Mouse (Mus musculus) myocyte (in vitro differentiated cells): ENCODE measurements around the gene Sec14l1.

Source experiments
- CEBPB ChIP-seq: IDR thresholded peaks from 2 replicates; pipeline ENCODE4 v1.6.1; 2011; ENCODE audit warnings: mild to moderate bottlenecking, moderate library complexity; ENCODE audit not compliant: poor library complexity, insufficient read depth, severe bottlenecking
- E2F4 ChIP-seq: IDR thresholded peaks from one replicate; pipeline ENCODE4 v1.6.1; 2011; ENCODE audit warnings: mild to moderate bottlenecking, control low read depth, moderate library complexity; ENCODE audit not compliant: insufficient read depth
- MAX ChIP-seq: IDR thresholded peaks from one replicate; pipeline ENCODE4 v1.6.1; 2011; ENCODE audit warnings: low read depth, mild to moderate bottlenecking, control low read depth
- MYOD1 ChIP-seq, 3 experiments: IDR thresholded peaks; one replicate each; pipeline ENCODE4 v1.6.1; 2011; ENCODE audit warnings: control low read depth in 2 of 3, low read depth in 2 of 3, mild to moderate bottlenecking in 2 of 3, moderate library complexity in 1 of 3; ENCODE audit not compliant: insufficient read length in 2 of 3, control insufficient read depth in 1 of 3
- MYOG ChIP-seq, 3 experiments: IDR thresholded peaks; one replicate each; pipeline ENCODE4 v1.6.1; 2011; ENCODE audit warnings: control low read depth in 2 of 3, low read depth in 2 of 3, mild to moderate bottlenecking in 2 of 3; ENCODE audit not compliant: insufficient read length in 2 of 3, control insufficient read depth in 1 of 3, insufficient read depth in 1 of 3
- POLR2A ChIP-seq: IDR thresholded peaks from one replicate; pipeline ENCODE4 v1.6.1; 2011; ENCODE audit warnings: low read depth, mild to moderate bottlenecking, control low read depth, moderate library complexity; ENCODE audit not compliant: insufficient read length
- POLR2AphosphoS2 ChIP-seq: IDR thresholded peaks from one replicate; pipeline ENCODE4 v1.6.1; 2011; ENCODE audit warnings: low read depth, control low read depth; ENCODE audit not compliant: insufficient read length
- REST ChIP-seq: IDR thresholded peaks from one replicate; pipeline ENCODE4 v1.6.1; 2011; ENCODE audit warnings: mild to moderate bottlenecking, control low read depth, moderate library complexity; ENCODE audit not compliant: insufficient read depth, insufficient read length
- SRF ChIP-seq: IDR thresholded peaks from one replicate; pipeline ENCODE4 v1.6.1; 2011; ENCODE audit warnings: low read depth; ENCODE audit not compliant: control insufficient read depth, insufficient read length
- TCF12 ChIP-seq: IDR thresholded peaks from one replicate; pipeline ENCODE4 v1.6.1; 2011; ENCODE audit warnings: mild to moderate bottlenecking, control low read depth; ENCODE audit not compliant: poor library complexity, insufficient read depth, severe bottlenecking
- TCF3 ChIP-seq: IDR thresholded peaks from one replicate; pipeline ENCODE4 v1.6.1; 2011; ENCODE audit warnings: low read depth, control low read depth; ENCODE audit not compliant: insufficient read length
- USF1 ChIP-seq: IDR thresholded peaks from one replicate; pipeline ENCODE4 v1.6.1; 2011; ENCODE audit warnings: low read depth, mild to moderate bottlenecking, control low read depth, moderate library complexity

- TF ChIP-seq USF1 (no peak), E2F4 (no peak), MAX (no peak), TCF12 (no peak), POLR2A (no peak), MYOD1 (IDR thresholded peaks at IDR 0.05; ENCODE audit: control insufficient read depth in 1 of 3, insufficient read length in 2 of 3, low read depth in 2 of 3) (no peak), SRF (no peak), POLR2AphosphoS2 (no peak), CEBPB (no peak), MYOG (IDR thresholded peaks at IDR 0.05; ENCODE audit: control insufficient read depth in 1 of 3, insufficient read depth in 1 of 3, insufficient read length in 2 of 3, low read depth in 2 of 3) (no peak), TCF3 (no peak), REST (no peak)
Observed at GRCm38 (mm10) chr11:117142507-117142906, 27.5 kb downstream of the Sec14l1 start.
